Comparison of ENCODE assay signal across 8 mouse cellular contexts in genomic region chr11:117628312-117628779, GRCm38 (mm10). TPM values are rescaled to one million over a fixed set of nuclear protein-coding genes. Genes with fewer than 3 reads are reported as not detected.
A peak's percentile ranks its signal among the peaks of the same experiment; 100 is the strongest.
DNase-seq lines count a peak whose midpoint lies in the region; ATAC-seq lines count a peak whose summit lies in the region.

No protein-coding gene starts in this region.

- H3K9ac ChIP-seq in embryonic facial prominence, embryonic 15.5 days = no peak overlapping the region
- H3K9ac ChIP-seq in hindbrain, embryonic 13.5 days = peak overlapping the region; percentile 39
- H3K9ac ChIP-seq in limb, embryonic 12.5 days (replicated peaks) = no peak overlapping the region
- H3K9ac ChIP-seq in stomach, embryonic 16.5 days (ENCODE audit: low read length) = no peak overlapping the region

- H3K27me3 ChIP-seq in embryonic facial prominence, embryonic 15.5 days = no peaks in the 10 kb centered on the region
- H3K27me3 ChIP-seq in hindbrain, embryonic 13.5 days = no peaks in the 10 kb centered on the region
- H3K27me3 ChIP-seq in limb, embryonic 12.5 days = peaks cover 36% of the 10 kb centered on the region
- H3K27me3 ChIP-seq in stomach, embryonic 16.5 days (ENCODE audit: control insufficient read depth, insufficient read depth, low read length) = peaks cover 13% of the 10 kb centered on the region

- H3K36me3 ChIP-seq in embryonic facial prominence, embryonic 15.5 days = no peaks in the 10 kb centered on the region
- no peaks in the 10 kb centered on the region for H3K36me3 ChIP-seq in hindbrain, embryonic 13.5 days
- H3K36me3 ChIP-seq in limb, embryonic 12.5 days = no peaks in the 10 kb centered on the region
- no peaks in the 10 kb centered on the region for H3K36me3 ChIP-seq in stomach, embryonic 16.5 days (ENCODE audit: control insufficient read depth, insufficient read depth, low read length)

- H3K9me3 ChIP-seq in embryonic facial prominence, embryonic 15.5 days (replicated peaks) = no peaks in the 10 kb centered on the region
- H3K9me3 ChIP-seq in hindbrain, embryonic 13.5 days = no peaks in the 10 kb centered on the region
- H3K9me3 ChIP-seq in limb, embryonic 12.5 days = no peaks in the 10 kb centered on the region
- H3K9me3 ChIP-seq in stomach, embryonic 16.5 days (replicated peaks; ENCODE audit: control insufficient read depth, low read length) = no peaks in the 10 kb centered on the region

- 4% methylated on average over 9 of the region's 9 CpGs for WGBS in embryonic facial prominence, embryonic 15.5 days
- 7% methylated on average over 9 of the region's 9 CpGs for whole genome bisulfite sequencing in hindbrain, embryonic 13.5 days
- WGBS in limb, embryonic 12.5 days = 7% methylated on average over 9 of the region's 9 CpGs
- 15% methylated on average over 9 of the region's 9 CpGs for WGBS in stomach, embryonic 16.5 days

- peak; percentile 84 for ATAC-seq in embryonic facial prominence, embryonic 15.5 days (ENCODE audit: insufficient number of reproducible peaks, low FRiP score, low TSS enrichment, low read depth)
- ATAC-seq in hindbrain, embryonic 13.5 days (ENCODE audit: low FRiP score) = peak; percentile 86
- ATAC-seq in limb, embryonic 12.5 days (ENCODE audit: insufficient number of reproducible peaks, insufficient read depth, low FRiP score, low TSS enrichment, low read depth) = peak; percentile 67
- peak; percentile 66 for ATAC-seq in stomach, embryonic 16.5 days (ENCODE audit: insufficient read depth, low FRiP score)
- ATAC-seq in megakaryocyte progenitor cell, adult 5-6 weeks (replicated peaks; ENCODE audit: poor library complexity) = no peak

- H3K27ac ChIP-seq in embryonic facial prominence, embryonic 15.5 days (replicated peaks) = peak overlapping the region; percentile 75
- peak overlapping the region; percentile 94 for H3K27ac ChIP-seq in hindbrain, embryonic 13.5 days
- peak overlapping the region; percentile 24; the same call in 1 of the 2 replicates for H3K27ac ChIP-seq in limb, embryonic 12.5 days
- H3K27ac ChIP-seq in stomach, embryonic 16.5 days (ENCODE audit: low read length) = peak overlapping the region; percentile 2; the same call in 1 of the 2 replicates

- no peak overlapping the region for H3K4me3 ChIP-seq in embryonic facial prominence, embryonic 15.5 days (replicated peaks)
- H3K4me3 ChIP-seq in hindbrain, embryonic 13.5 days = 0 out of 2 replicates have a peak overlapping the region, but pooled peaks have one; percentile 5
- H3K4me3 ChIP-seq in limb, embryonic 12.5 days (replicated peaks) = no peak overlapping the region
- no peak overlapping the region for H3K4me3 ChIP-seq in stomach, embryonic 16.5 days (replicated peaks; ENCODE audit: low read length)

- DNase-seq in 3T3-L1 (ENCODE audit: low read depth, low spot score) = peak; percentile 42
- peak; percentile 93 for DNase-seq in Muller cell, postnatal 12 days (ENCODE audit: inconsistent ontology term)
- no peak for DNase-seq in ovary, postnatal 10 days (ENCODE audit: low spot score)

- peak overlapping the region; percentile 22; the same call in 1 of the 2 replicates for H3K4me2 ChIP-seq in embryonic facial prominence, embryonic 15.5 days (replicated peaks)
- H3K4me2 ChIP-seq in hindbrain, embryonic 13.5 days = peak overlapping the region; percentile 37
- H3K4me2 ChIP-seq in limb, embryonic 12.5 days = peak overlapping the region; percentile 19
- H3K4me2 ChIP-seq in stomach, embryonic 16.5 days (ENCODE audit: low read depth, low read length) = no peak overlapping the region

- H3K4me1 ChIP-seq in embryonic facial prominence, embryonic 15.5 days = peaks cover 26% of the 10 kb centered on the region
- H3K4me1 ChIP-seq in hindbrain, embryonic 13.5 days (replicated peaks) = peaks cover 33% of the 10 kb centered on the region
- peaks cover 27% of the 10 kb centered on the region for H3K4me1 ChIP-seq in limb, embryonic 12.5 days (replicated peaks)
- H3K4me1 ChIP-seq in stomach, embryonic 16.5 days (ENCODE audit: control insufficient read depth, insufficient read depth, low read length) = peaks cover 9% of the 10 kb centered on the region; the same call in 1 of the 2 replicates

RNA-seq across cellular contexts. Expression of gene Tnrc6c, which starts 25.7 kb away (rescaled TPM):
- 17.1 and 17.3 TPM in 2 replicates for polyA plus RNA-seq in embryonic facial prominence, embryonic 15.5 days (2015; fragmentation: Nextera tagmentation; extraction: Ambion mirVana)
- 24.9 and 27.3 TPM in 2 replicates for polyA plus RNA-seq in hindbrain, embryonic 13.5 days (2015; fragmentation: Nextera tagmentation; extraction: Ambion mirVana)
- polyA plus RNA-seq in limb, embryonic 12.5 days (2016; fragmentation: Nextera tagmentation; extraction: Ambion mirVana) = 20.0 and 22.6 TPM in 2 replicates
- polyA plus RNA-seq in stomach, embryonic 16.5 days (2015; fragmentation: Nextera tagmentation; extraction: Ambion mirVana) = 10.2 and 10.5 TPM in 2 replicates
- 18.8 and 22.1 TPM in 2 replicates for total RNA-seq in megakaryocyte progenitor cell, adult 5-6 weeks (2015)
- 17.8 and 19.8 TPM in 2 replicates for total RNA-seq in megakaryocyte progenitor cell, adult 5-6 weeks (2017)

Comparison
In these comparisons a context has a peak if more than half of its experiments do, and no peak if none do; other contexts are left out.
1. H3K27ac ChIP-seq: peak in every context shown above with its lines; median percentile 94 in hindbrain, embryonic 13.5 days; 75 in embryonic facial prominence, embryonic 15.5 days; 24 in limb, embryonic 12.5 days; 2 in stomach, embryonic 16.5 days.